ENCODE assay signal across 12 mouse cellular contexts in the genomic region with DNA sequence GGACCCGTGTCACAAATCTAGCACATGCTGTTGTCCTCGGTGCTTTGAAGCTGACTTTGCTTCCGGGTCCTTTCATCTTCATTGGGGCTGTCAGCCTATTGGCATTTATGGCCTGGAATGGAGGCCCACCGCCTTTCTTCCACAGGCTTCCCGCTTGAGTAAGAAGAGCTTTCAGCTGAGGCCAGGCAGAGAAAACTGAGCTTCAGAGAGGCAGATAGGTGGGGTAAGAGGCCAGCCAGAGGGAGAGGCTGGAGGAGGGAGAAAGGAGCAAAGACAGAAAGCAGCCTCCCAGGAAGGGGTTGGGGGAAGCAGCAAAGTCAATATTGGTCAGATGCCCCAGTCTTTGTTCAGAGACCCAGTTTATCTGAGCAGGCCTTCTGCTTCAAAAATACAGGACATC.
DNase-seq lines count a peak whose midpoint lies in the region; ATAC-seq lines count a peak whose summit lies in the region.
"Had no signal": no experiment of that assay in that cellular context is flagged by ENCODE, and none has a peak within 500 bp of the region (broad histone marks: within the 10 kb centered on the region; RNA-seq: fewer than 3 reads in every experiment).

No protein-coding gene starts in this region.

- H3K4me2 ChIP-seq in heart, embryonic 16.5 days (ENCODE audit: low read depth, low read length): no peak overlapping the region
- H3K4me2 ChIP-seq in midbrain, embryonic 15.5 days: no peak overlapping the region
- H3K4me2 ChIP-seq: forebrain, embryonic 12.5 days; neural tube, embryonic 12.5 days had no signal

- no peak for ATAC-seq in heart, embryonic 16.5 days (replicated peaks; ENCODE audit: extremely low read depth, insufficient read depth, low FRiP score)
- no peak for ATAC-seq in midbrain, embryonic 15.5 days (replicated peaks)

- WGBS in heart, embryonic 16.5 days: 55% methylated on average over 5 of the region's 5 CpGs
- 63% methylated on average over 5 of the region's 5 CpGs for WGBS in midbrain, embryonic 10.5 days
- WGBS in midbrain, embryonic 15.5 days: 45% methylated on average over 5 of the region's 5 CpGs

- H3K4me1 ChIP-seq in heart, embryonic 16.5 days (ENCODE audit: control insufficient read depth, insufficient read depth, low read length): peaks cover 12% of the 10 kb centered on the region; the same call in 1 of the 2 replicates
- peaks cover 16% of the 10 kb centered on the region for H3K4me1 ChIP-seq in midbrain, embryonic 10.5 days
- 0 out of 2 replicates have a peak, but pooled peaks cover 4% of the 10 kb centered on the region for H3K4me1 ChIP-seq in midbrain, embryonic 15.5 days
- H3K4me1 ChIP-seq: forebrain, embryonic 12.5 days had no signal

- DNase-seq in heart, adult 11 months: no peak
- DNase-seq in midbrain, embryonic 10.5 days (ENCODE audit: low spot score): no peak
- DNase-seq in induced T-regulatory cell, adult 2 months (ENCODE audit: low read depth): peak; percentile 65
- peak; percentile 30 for DNase-seq in naive thymus-derived CD4-positive, alpha-beta T cell, adult 2 months (ENCODE audit: low read depth)
- DNase-seq in MN1 (ENCODE audit: low spot score): no peak
- DNase-seq: thymus, postnatal 4 days had no signal

- peak overlapping the region; percentile 35; the same call in 1 of the 2 replicates for H3K9ac ChIP-seq in heart, embryonic 16.5 days (ENCODE audit: low read length)
- no peak overlapping the region for H3K9ac ChIP-seq in midbrain, embryonic 15.5 days
- H3K9ac ChIP-seq: forebrain, embryonic 12.5 days; liver, postnatal 0 days; neural tube, embryonic 12.5 days had no signal

- H3K4me3 ChIP-seq in heart, embryonic 16.5 days (ENCODE audit: low read length): no peak overlapping the region
- H3K4me3 ChIP-seq in midbrain, embryonic 10.5 days: no peak overlapping the region
- H3K4me3 ChIP-seq in midbrain, embryonic 15.5 days: no peak overlapping the region
- H3K4me3 ChIP-seq: forebrain, embryonic 12.5 days; neural tube, embryonic 12.5 days had no signal

- no peaks in the 10 kb centered on the region for H3K27me3 ChIP-seq in heart, embryonic 16.5 days (ENCODE audit: control insufficient read depth, insufficient read depth, low read length)
- peaks cover 4% of the 10 kb centered on the region; the same call in 1 of the 2 replicates for H3K27me3 ChIP-seq in midbrain, embryonic 10.5 days (ENCODE audit: low read depth, poor library complexity, severe bottlenecking)
- H3K27me3 ChIP-seq in midbrain, embryonic 15.5 days (replicated peaks): no peaks in the 10 kb centered on the region
- H3K27me3 ChIP-seq: CH12.LX had no signal

- no peaks in the 10 kb centered on the region for H3K36me3 ChIP-seq in heart, embryonic 16.5 days (ENCODE audit: control insufficient read depth, insufficient read depth)
- no peaks in the 10 kb centered on the region for H3K36me3 ChIP-seq in midbrain, embryonic 10.5 days
- H3K36me3 ChIP-seq in midbrain, embryonic 15.5 days (replicated peaks): no peaks in the 10 kb centered on the region
- H3K36me3 ChIP-seq: forebrain, embryonic 12.5 days; neural tube, embryonic 12.5 days had no signal

- no peaks in the 10 kb centered on the region for H3K9me3 ChIP-seq in heart, embryonic 16.5 days (replicated peaks; ENCODE audit: control insufficient read depth, low read length)
- no peaks in the 10 kb centered on the region for H3K9me3 ChIP-seq in midbrain, embryonic 10.5 days (replicated peaks)
- no peaks in the 10 kb centered on the region for H3K9me3 ChIP-seq in midbrain, embryonic 15.5 days
- H3K9me3 ChIP-seq: forebrain, embryonic 12.5 days; neural tube, embryonic 12.5 days had no signal

- peak overlapping the region; percentile 30 for H3K27ac ChIP-seq in heart, embryonic 16.5 days (ENCODE audit: low read length)
- peak overlapping the region; percentile 55; the same call in 1 of the 2 replicates for H3K27ac ChIP-seq in midbrain, embryonic 10.5 days (replicated peaks)
- no peak overlapping the region for H3K27ac ChIP-seq in midbrain, embryonic 15.5 days
- H3K27ac ChIP-seq: forebrain, embryonic 12.5 days; neural tube, embryonic 12.5 days had no signal

Comparison
In these comparisons a context has a peak if more than half of its experiments do, and no peak if none do; other contexts are left out.
1. DNase-seq: peak in induced T-regulatory cell, adult 2 months (single experiment) and naive thymus-derived CD4-positive, alpha-beta T cell, adult 2 months (single experiment); none in heart, adult 11 months (single experiment), midbrain, embryonic 10.5 days (single experiment) and MN1 (single experiment).